Mouse (Mus musculus) T-helper 2 cell (primary cell): ENCODE results near the gene Nat8f4.

Source experiments
- in situ Hi-C: fragments of 300-600 bp; cut with MboI, MseI; formaldehyde crosslinking; loops from one replicate; pipeline ENCODE4 v1.15.1; 2025; ENCODE audit warnings: high pct_unique_total_duplicates

The Nat8f4 gene

GRCm38 (mm10) chr6:85904642-85905061 is at the start of gene Nat8f4:
Gene Nat8f4 (minus strand): TSS chr6:85904884.
- in situ Hi-C loops: loop anchor here (10.0 kb wide), 1 partner anchor 850 kb away; no protein-coding TSS in a partner anchor

DNA sequence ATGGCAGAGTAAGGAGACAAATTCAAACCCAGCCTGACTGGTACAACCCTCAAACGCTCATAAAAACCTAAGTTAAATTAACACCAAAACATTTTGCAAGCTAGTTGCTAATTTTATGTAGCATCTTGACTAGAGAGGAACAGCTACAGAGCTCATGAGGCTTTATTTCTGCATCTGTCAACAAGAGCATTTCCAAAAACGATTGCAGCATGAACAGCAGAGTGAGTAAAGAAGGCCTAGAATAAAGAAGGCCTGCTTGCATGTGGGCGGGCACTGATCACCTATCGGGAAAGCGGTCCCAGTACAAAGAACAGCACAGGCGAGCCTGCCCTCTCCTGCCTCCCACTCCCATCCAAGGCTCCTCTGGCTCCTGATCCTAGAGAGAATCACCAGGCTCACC is 43.9 kb upstream of the Nat8f4 start:
- in situ Hi-C loops: no loop called here

DNA sequence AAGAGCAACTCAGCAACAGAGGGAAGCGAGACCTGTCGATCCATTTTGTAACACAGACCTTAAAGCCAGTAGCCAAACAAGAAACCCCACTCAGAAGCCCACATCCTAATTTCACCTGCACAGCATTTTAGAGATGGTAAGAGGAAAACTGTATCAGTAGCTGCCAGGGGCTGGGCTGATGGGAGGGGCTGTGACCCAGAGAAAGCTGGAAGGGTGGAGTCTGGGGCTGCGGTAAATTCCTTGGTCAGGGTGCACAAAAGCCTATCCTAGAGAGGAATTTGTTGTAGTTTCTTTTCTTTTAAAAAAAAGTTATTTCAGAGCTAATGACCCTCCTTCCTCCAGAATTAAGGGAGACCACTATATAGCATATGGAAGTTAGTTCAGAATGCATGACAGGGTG is 37.8 kb upstream of the Nat8f4 start:
- in situ Hi-C loops: no loop called here

DNA sequence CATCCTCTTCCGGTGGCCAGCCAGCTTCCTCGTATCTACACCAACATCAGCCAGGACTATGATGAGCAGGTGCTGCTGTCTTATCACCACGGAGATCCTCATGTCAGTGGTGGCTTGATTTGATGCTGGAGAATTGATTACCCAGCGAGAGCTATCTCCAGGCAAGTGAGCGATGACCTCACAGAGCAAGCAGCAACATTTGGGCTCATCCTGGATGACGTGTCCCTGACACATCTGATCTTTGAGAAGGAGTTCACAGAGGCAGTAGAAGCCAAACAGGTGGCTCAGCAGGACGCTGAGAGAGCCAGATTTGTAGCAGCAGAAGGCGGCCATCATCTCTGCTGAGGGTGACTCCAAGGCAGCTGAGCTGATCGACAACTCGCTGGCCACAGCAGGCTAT is 34.0 kb upstream of the Nat8f4 start:
- in situ Hi-C loops: loop anchor here (5.0 kb wide), 1 partner anchor 64 kb away; no protein-coding TSS in a partner anchor

DNA sequence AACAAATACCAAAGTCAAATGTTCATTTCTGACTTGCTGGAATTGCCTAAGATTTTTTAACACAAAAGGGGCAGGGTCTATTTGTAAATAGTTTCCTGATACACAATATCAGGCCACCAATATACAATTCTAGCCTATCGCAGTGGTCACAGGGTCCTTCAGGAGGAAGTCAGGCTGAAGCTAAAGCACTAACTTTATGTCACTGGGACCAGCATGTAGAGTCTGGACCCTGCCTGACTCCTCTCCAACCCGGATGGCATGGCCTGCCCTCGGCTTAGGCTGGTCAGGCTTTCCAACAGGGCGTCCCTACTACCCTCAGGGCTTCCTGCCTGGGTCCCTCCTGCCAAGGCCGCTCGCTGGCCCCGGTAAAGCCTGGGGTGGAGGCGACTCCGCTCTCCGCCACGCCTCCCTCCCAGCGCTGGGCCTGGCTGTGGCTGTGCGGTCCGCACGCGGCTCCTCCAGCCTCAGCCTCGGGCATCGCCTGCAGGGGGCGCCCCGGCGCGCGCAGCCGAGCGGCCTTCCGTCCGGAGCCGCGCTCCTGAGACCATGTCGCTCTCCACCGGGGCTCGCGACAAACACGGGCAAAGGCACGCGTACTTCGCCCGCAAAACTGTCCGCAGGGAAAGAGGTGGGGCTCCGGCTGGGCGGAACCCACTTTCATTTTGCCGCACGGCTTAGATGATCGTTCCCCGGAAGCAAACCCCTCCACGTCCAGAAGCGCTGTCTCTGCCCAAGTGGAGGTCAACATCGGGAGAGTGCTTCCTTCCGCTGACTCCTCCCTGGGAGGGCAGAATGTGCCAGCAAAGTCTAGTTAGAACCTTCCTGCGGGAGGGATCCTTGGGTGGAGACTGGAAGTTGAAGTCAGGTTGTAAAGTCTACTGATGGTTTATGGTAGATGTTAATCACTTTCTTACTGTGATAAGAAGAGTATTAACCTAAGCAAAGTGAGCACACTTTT is 32.1 kb upstream of the Nat8f4 start:
- in situ Hi-C loops: loop anchor here (5.0 kb wide), 1 partner anchor 66 kb away; no protein-coding TSS in a partner anchor

DNA sequence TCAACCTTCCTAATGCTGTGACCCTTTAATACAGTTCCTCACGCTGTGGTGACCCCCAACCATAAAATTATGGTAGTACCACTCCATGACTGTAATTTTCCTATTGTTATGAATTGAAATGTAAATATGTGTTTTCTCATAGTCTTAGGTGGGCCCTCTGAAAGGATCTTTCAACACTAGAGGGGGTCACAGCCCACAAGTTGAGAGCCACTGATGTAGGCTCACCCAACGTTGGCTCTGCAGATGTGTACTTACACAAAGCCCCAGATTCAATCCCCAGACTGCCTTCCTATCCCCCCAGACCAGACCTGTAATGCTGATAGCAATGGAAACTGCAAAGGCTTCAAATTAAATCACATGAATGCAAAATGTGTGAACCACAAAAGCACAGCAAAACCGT is 31.0 kb upstream of the Nat8f4 start:
- in situ Hi-C loops: loop anchor here (5.0 kb wide), 1 partner anchor 67 kb away; no protein-coding TSS in a partner anchor

DNA sequence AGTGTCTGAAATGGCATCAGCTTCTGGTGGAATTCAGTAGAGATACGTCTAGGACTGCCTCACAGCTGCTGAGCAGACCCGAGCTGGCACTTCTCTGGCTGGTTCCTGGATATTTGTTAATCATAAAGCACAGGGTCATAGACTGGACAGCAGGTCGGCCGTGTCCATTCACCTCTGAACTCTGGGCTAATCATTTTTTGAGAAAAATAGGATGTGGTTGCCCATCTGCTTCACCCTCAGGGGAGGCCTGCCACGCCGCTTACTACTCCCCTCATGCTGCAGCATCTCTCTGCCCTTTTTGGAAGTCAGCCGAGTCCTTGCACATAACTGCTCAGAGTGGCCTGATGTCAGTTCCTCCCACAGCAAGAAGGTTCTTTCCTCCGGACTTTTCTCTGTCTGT is 29.4 kb upstream of the Nat8f4 start:
- in situ Hi-C loops: no loop called here

DNA sequence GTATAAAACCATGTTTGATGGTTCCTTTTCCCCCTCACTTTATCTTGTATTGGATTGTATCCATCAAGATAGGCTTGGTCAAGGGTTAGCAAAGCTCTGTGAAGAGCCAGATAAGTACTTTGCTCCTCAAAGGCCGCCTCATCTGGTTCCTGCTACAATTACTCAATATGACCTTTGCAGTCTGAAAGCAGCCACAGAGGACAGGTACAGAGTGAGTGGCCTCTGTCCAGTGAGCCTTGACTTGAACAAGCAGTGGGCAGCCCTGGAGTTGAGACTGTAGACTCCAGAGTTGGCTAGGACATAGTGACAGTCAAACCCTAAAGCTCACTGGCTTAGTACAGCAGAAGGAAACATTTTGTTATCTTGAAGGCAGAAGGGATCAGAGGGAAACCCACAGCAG is 24.6 kb upstream of the Nat8f4 start:
- in situ Hi-C loops: no loop called here

GRCm38 (mm10) chr6:85927476-85928464 is 23.1 kb upstream of the Nat8f4 start:
- in situ Hi-C loops: no loop called here

DNA sequence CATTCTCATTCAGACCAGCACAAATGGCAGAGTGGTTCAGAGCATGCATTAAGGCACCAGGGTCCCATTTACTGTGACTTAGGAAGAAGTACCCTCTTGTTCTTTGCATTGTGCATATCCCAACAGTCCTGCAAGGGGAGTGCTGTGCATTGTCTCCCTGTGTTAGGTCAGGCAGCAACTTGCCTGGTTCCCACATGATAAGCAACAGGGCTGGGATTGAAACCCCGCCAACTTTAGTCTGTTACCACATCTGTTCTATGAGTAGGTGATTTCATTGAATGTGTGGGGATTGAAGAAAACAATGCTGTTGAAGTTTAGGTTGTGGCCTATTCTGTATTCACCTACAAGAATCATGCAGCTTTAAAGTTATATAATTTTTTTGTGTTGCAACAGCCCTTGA is 22.0 kb upstream of the Nat8f4 start:
- in situ Hi-C loops: no loop called here

GRCm38 (mm10) chr6:85923643-85924042 is 19.0 kb upstream of the Nat8f4 start:
- in situ Hi-C loops: no loop called here

- in situ Hi-C loops: loop anchor here (10.0 kb wide), 1 partner anchor 485 kb away; the partner anchor contains the start of gene Smyd5
These were observed 14.7 kb upstream of the Nat8f4 start for GRCm38 (mm10) chr6:85919401-85919800.

- in situ Hi-C loops: loop anchor here (10.0 kb wide), 1 partner anchor 484 kb away; the partner anchor contains the start of gene Smyd5
These were observed 13.7 kb upstream of the Nat8f4 start for GRCm38 (mm10) chr6:85918341-85918740.

GRCm38 (mm10) chr6:85916596-85916995 is 11.9 kb upstream of the Nat8f4 start:
- in situ Hi-C loops: loop anchor here (10.0 kb wide), 1 partner anchor 482 kb away; the partner anchor contains the start of gene Smyd5

GRCm38 (mm10) chr6:85915539-85916513 is 11.1 kb upstream of the Nat8f4 start, which contains the start of gene Nat8f1:
Gene Nat8f1 (minus strand): TSS chr6:85915687.
- in situ Hi-C loops: loop anchor here (10.0 kb wide), 1 partner anchor 481 kb away; the partner anchor contains the start of gene Smyd5

DNA sequence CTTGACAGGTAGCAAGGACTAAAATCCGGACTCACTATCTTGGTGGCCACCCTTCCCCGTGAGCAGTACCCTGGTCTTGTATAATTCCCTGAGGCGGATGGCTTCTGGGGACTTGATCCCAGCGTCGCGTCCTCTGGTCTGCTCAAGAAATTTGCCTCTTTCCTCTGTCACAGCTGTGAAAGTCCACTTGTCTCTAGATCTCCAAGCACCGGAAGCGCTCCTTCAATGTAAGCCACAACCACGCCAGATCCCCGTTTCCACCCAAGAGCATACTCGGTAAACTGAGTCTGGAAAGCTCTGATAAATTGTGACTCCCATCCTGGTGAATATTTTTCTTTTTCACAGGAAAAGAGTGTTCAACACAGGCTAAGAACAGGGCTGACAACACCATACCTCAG is 10.5 kb upstream of the Nat8f4 start:
- in situ Hi-C loops: loop anchor here (10.0 kb wide), 1 partner anchor 480 kb away; the partner anchor contains the start of gene Smyd5

- in situ Hi-C loops: loop anchor here (10.0 kb wide), 1 partner anchor 477 kb away; the partner anchor contains the start of gene Smyd5
These were observed 6.9 kb upstream of the Nat8f4 start, which contains the start of gene Tprkb for GRCm38 (mm10) chr6:85911587-85911986. Gene Tprkb (plus strand): TSS chr6:85911865.

- in situ Hi-C loops: loop anchor here (10.0 kb wide), 2 partner anchors 475 to 855 kb away; partner anchors contain the start of gene Smyd5
These were observed 5.0 kb upstream of the Nat8f4 start for GRCm38 (mm10) chr6:85909704-85910103.

GRCm38 (mm10) chr6:85908341-85908740 is 3.7 kb upstream of the Nat8f4 start:
- in situ Hi-C loops: loop anchor here (10.0 kb wide), 1 partner anchor 854 kb away; no protein-coding TSS in a partner anchor

DNA sequence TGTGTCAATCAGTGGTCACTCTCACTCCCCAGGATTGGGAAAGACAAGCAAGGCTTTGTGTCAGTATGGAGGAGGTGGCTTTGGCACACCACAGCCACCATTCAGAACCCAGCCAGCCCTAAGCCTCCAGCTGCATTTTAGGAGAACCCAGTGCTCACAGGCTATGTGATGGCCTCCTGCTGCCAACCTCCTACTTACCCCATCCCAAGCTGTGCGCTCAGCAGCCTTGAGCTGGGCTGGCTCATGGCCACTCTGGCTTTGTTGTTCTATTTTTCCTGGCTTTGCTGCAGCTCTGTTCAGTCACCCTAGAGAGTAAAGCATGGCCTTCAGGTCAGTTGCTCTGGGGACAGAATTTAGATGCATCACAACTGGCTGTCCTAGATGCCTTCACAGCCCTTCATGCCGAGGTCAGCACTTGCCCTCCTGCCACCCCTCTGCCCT is 2.2 kb upstream of the Nat8f4 start:
- in situ Hi-C loops: loop anchor here (10.0 kb wide), 1 partner anchor 852 kb away; no protein-coding TSS in a partner anchor
